Mouse (Mus musculus): ENCODE results near the gene Gm28230.

- TF ChIP-seq CTCF (IDR thresholded peaks at IDR 0.05; ENCODE audit: extremely low read depth, insufficient read length, insufficient replicate concordance, low read depth, low read length) = no peak
- no peak for TF ChIP-seq POLR2A (IDR thresholded peaks at IDR 0.05; ENCODE audit: low read depth, low read length)
Measured at GRCm38 (mm10) chr2:74695813-74696430, 30.6 kb upstream of the Gm28230 start.
